Mouse (Mus musculus) mature B cell (primary cell): ENCODE measurements around the gene Cela3a.
"Not testable (repeated sequence)": the region's sequence is repeated elsewhere in the genome, so short reads cannot be mapped to it uniquely, and the experiment has no call there.

Source experiments
- in situ Hi-C: fragments of 300-500 bp; cut with MboI; formaldehyde crosslinking; loops from 2 replicates; pipeline ENCODE4 v1.14.3; 2019

Cela3a gene

GRCm38 (mm10) chr4:137414936-137415335 is 5.3 kb upstream of the Cela3a start:
- in situ Hi-C loops = no loop called here

GRCm38 (mm10) chr4:137412185-137412709 is 2.7 kb upstream of the Cela3a start:
- in situ Hi-C loops = not testable (repeated sequence)

- in situ Hi-C loops = no loop called here
Observed at GRCm38 (mm10) chr4:137405571-137405970, 4.0 kb downstream of the Cela3a start.

GRCm38 (mm10) chr4:137396641-137397525 is 12.7 kb downstream of the Cela3a start:
- in situ Hi-C loops = loop anchor here (10.0 kb wide), 1 partner anchor 52 kb away; no protein-coding TSS in a partner anchor

- in situ Hi-C loops = loop anchor here (10.0 kb wide), 1 partner anchor 49 kb away; no protein-coding TSS in a partner anchor
Observed at GRCm38 (mm10) chr4:137393378-137394135, 16.0 kb downstream of the Cela3a start.

GRCm38 (mm10) chr4:137392874-137393273 is 16.7 kb downstream of the Cela3a start:
- in situ Hi-C loops = loop anchor here (10.0 kb wide), 1 partner anchor 48 kb away; no protein-coding TSS in a partner anchor

GRCm38 (mm10) chr4:137391287-137391686 is 18.3 kb downstream of the Cela3a start:
- in situ Hi-C loops = loop anchor here (10.0 kb wide), 1 partner anchor 46 kb away; no protein-coding TSS in a partner anchor

GRCm38 (mm10) chr4:137390196-137390595 is 19.4 kb downstream of the Cela3a start:
- in situ Hi-C loops = loop anchor here (10.0 kb wide), 1 partner anchor 45 kb away; no protein-coding TSS in a partner anchor

- in situ Hi-C loops = no loop called here
Observed at GRCm38 (mm10) chr4:137388983-137389382, 20.6 kb downstream of the Cela3a start.

GRCm38 (mm10) chr4:137388059-137388794 is 21.4 kb downstream of the Cela3a start:
- in situ Hi-C loops = no loop called here

- in situ Hi-C loops = no loop called here
Observed at GRCm38 (mm10) chr4:137387482-137388058, 22.0 kb downstream of the Cela3a start.

- in situ Hi-C loops = no loop called here
Observed at GRCm38 (mm10) chr4:137380702-137381605, 28.6 kb downstream of the Cela3a start.

GRCm38 (mm10) chr4:137379713-137380255 is 29.8 kb downstream of the Cela3a start:
- in situ Hi-C loops = no loop called here

- in situ Hi-C loops = no loop called here
Observed at GRCm38 (mm10) chr4:137379085-137379484, 30.5 kb downstream of the Cela3a start.

- in situ Hi-C loops = no loop called here
Observed at GRCm38 (mm10) chr4:137377526-137378304, 31.9 kb downstream of the Cela3a start.

- in situ Hi-C loops = no loop called here
Observed at GRCm38 (mm10) chr4:137376778-137377177, 32.8 kb downstream of the Cela3a start.

GRCm38 (mm10) chr4:137375314-137376278 is 34.0 kb downstream of the Cela3a start:
- in situ Hi-C loops = no loop called here

GRCm38 (mm10) chr4:137373711-137374110 is 35.9 kb downstream of the Cela3a start:
- in situ Hi-C loops = no loop called here
